Mouse (Mus musculus) lung, adult 2 months (tissue): Measurements from ENCODE around the gene Slc7a8.

ENCODE experiments used
- CTCF ChIP-seq: fragments of 200-500 bp; IDR thresholded peaks from 2 replicates; pipeline ENCODE4 v1.5.1; 2011; ENCODE audit warnings: mild to moderate bottlenecking, low read length, control low read depth; ENCODE audit not compliant: insufficient read depth
- POLR2A ChIP-seq: fragments of 200-500 bp; IDR thresholded peaks from 2 replicates; pipeline ENCODE4 v1.6.1; 2011; ENCODE audit warnings: low read depth, mild to moderate bottlenecking, control low read depth, low read length, borderline replicate concordance; ENCODE audit errors: extremely low read depth

DNA sequence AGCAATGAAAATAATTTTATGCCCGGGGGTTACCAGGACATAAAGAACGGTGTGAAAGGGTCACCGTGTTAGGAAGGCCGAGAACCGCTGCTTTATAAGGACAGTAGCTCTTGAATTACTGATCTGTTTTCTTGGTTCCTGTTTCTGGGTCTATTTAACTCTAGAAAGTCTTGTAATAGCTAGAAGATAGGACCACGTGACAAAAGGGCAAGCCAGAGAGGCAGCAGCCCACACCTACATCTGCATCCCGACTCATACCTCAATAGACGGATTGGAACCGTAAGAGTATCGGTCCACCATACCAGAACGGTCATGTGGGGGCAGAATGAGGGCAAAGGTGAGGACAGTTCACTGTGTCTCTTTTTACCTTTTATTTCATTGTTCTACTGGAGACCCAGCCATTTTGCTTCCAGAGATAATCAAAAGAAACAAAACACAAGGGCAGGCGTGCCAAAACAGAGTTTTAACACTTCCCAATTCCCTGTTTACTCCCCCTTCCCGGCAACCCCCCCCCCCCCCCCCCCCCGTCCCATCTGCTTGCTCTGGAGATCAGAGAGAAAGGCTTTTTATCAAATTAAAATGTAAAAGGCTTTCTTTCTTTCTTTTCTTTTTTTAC, 27.7 kb downstream of the Slc7a8 start:
- no peak for TF ChIP-seq CTCF
- no peak for TF ChIP-seq POLR2A
